Mouse (Mus musculus) induced T-regulatory cell, adult 2 months (primary cell): ENCODE measurements around the gene Nmnat3.
A peak's percentile ranks its signal among the peaks of the same experiment; 100 is the strongest.

ENCODE experiments used
- DNase-seq: peaks from one replicate; pipeline ENCODE4 v3.0.0-alpha.2; 2012; ENCODE audit warnings: low read depth

The Nmnat3 gene

GRCm38 (mm10) chr9:98361047-98361446 is 73.8 kb downstream of the Nmnat3 start:
- no peak for DNase-seq

- DNase-seq: no peak
These were observed 78.8 kb downstream of the Nmnat3 start for GRCm38 (mm10) chr9:98366075-98366474.

- DNase-seq: no peak
These were observed 80.2 kb downstream of the Nmnat3 start for GRCm38 (mm10) chr9:98367333-98367962.

- no peak for DNase-seq
These were observed 82.5 kb downstream of the Nmnat3 start for GRCm38 (mm10) chr9:98369707-98370106.

GRCm38 (mm10) chr9:98373358-98373757 is 86.1 kb downstream of the Nmnat3 start:
- peak; percentile 4 for DNase-seq

- no peak for DNase-seq
These were observed 87.7 kb downstream of the Nmnat3 start for GRCm38 (mm10) chr9:98374897-98375296.

GRCm38 (mm10) chr9:98375329-98376170 is 88.3 kb downstream of the Nmnat3 start:
- DNase-seq: no peak

- DNase-seq: no peak
These were observed 92.5 kb downstream of the Nmnat3 start for GRCm38 (mm10) chr9:98379736-98380135.

- no peak for DNase-seq
These were observed 93.4 kb downstream of the Nmnat3 start for GRCm38 (mm10) chr9:98380593-98380992.

- DNase-seq: no peak
These were observed 100.8 kb downstream of the Nmnat3 start for GRCm38 (mm10) chr9:98387741-98388632.

- DNase-seq: no peak
These were observed 101.4 kb downstream of the Nmnat3 start for GRCm38 (mm10) chr9:98388633-98388965.

GRCm38 (mm10) chr9:98393496-98393895 is 106.3 kb downstream of the Nmnat3 start:
- no peak for DNase-seq

GRCm38 (mm10) chr9:98397211-98397610 is 110.0 kb downstream of the Nmnat3 start:
- DNase-seq: no peak

- DNase-seq: no peak
These were observed 110.6 kb downstream of the Nmnat3 start for GRCm38 (mm10) chr9:98397866-98398265.

GRCm38 (mm10) chr9:98400185-98400894 is 113.1 kb downstream of the Nmnat3 start:
- no peak for DNase-seq

- DNase-seq: no peak
These were observed 114.4 kb downstream of the Nmnat3 start for GRCm38 (mm10) chr9:98401611-98402010.

GRCm38 (mm10) chr9:98407771-98408170 is 120.5 kb downstream of the Nmnat3 start:
- DNase-seq: no peak

- DNase-seq: peak; percentile 55
These were observed 121.9 kb downstream of the Nmnat3 start for GRCm38 (mm10) chr9:98409137-98409536.

GRCm38 (mm10) chr9:98415427-98415826 is 128.2 kb downstream of the Nmnat3 start:
- no peak for DNase-seq

GRCm38 (mm10) chr9:98417919-98418318 is 130.7 kb downstream of the Nmnat3 start:
- DNase-seq: no peak

GRCm38 (mm10) chr9:98418346-98418745 is 131.1 kb downstream of the Nmnat3 start:
- DNase-seq: no peak

- DNase-seq: no peak
These were observed 133.4 kb downstream of the Nmnat3 start for GRCm38 (mm10) chr9:98420666-98421065.
